Mouse (Mus musculus) A20 (cell line): Measurements from ENCODE around the gene Khsrp.

Source experiments
- DNase-seq: peaks from one replicate; pipeline ENCODE4 v3.0.0-alpha.2; 2011; ENCODE audit warnings: low read depth, low spot score

The Khsrp gene

GRCm38 (mm10) chr17:56988921-56989430, 42.3 kb downstream of the Khsrp start:
- peak; percentile 26 for DNase-seq

- DNase-seq, result no peak
These were observed 42.9 kb downstream of the Khsrp start for GRCm38 (mm10) chr17:56988441-56988840.

GRCm38 (mm10) chr17:56986105-56986805, 45.1 kb downstream of the Khsrp start:
- no peak for DNase-seq

- no peak for DNase-seq
These were observed 45.7 kb downstream of the Khsrp start for GRCm38 (mm10) chr17:56985656-56986055.

- DNase-seq, result no peak
These were observed 46.4 kb downstream of the Khsrp start for GRCm38 (mm10) chr17:56984886-56985285.

- DNase-seq, result no peak
These were observed 49.3 kb downstream of the Khsrp start, which contains the start of gene Acer1 for GRCm38 (mm10) chr17:56982013-56982412. TSS of gene Acer1 (minus strand) at chr17:56982126.

- no peak for DNase-seq
These were observed 50.3 kb downstream of the Khsrp start for GRCm38 (mm10) chr17:56981049-56981448.

GRCm38 (mm10) chr17:56979524-56979923, 51.8 kb downstream of the Khsrp start:
- DNase-seq, result no peak

GRCm38 (mm10) chr17:56976531-56977390, 54.6 kb downstream of the Khsrp start:
- DNase-seq, result no peak

- DNase-seq, result no peak
These were observed 55.9 kb downstream of the Khsrp start for GRCm38 (mm10) chr17:56975391-56975790.

GRCm38 (mm10) chr17:56974708-56975240, 56.5 kb downstream of the Khsrp start:
- DNase-seq, result no peak

- DNase-seq, result no peak
These were observed 57.2 kb downstream of the Khsrp start for GRCm38 (mm10) chr17:56973956-56974707.
